Mouse (Mus musculus): ENCODE measurements around the gene Prr5. TPM values are rescaled to one million over a fixed set of nuclear protein-coding genes. Genes with fewer than 3 reads are reported as not detected.

Gene Prr5
- polyA plus RNA-seq, 2 experiments from 2014 or later, result not detected

DNA sequence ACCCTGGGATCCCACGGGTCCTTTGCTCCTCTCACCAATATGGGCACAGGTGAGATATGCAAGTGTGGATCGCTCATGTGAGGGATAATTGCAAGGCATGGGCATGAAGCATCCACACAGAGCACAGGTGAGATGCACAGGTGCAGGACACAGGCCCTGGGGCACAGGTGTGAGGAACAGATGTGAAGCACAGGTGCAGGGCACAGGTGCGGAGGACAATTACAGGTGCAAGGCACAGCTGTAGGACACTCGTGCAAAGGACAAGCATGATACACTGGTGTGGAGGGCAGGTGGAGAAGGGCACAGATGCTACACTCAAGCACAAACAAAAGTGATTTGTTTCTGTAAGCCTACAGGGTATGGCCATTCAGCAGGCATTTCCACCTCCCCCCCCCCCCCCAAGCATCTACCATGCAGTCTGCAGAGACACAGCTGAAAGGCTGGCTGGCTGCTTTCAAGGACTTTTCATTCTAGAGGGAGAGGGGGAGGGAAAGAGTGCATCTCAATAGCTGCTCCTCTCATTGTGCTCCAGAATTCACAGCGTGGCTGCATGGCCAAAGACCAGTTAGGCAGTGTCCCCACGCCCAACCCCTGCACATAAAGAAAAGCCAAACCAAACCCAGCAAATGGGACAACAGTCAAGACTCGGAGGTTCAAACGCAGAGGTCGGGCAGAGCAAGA is 11.9 kb upstream of the Prr5 start:
- no peak for ATAC-seq

DNA sequence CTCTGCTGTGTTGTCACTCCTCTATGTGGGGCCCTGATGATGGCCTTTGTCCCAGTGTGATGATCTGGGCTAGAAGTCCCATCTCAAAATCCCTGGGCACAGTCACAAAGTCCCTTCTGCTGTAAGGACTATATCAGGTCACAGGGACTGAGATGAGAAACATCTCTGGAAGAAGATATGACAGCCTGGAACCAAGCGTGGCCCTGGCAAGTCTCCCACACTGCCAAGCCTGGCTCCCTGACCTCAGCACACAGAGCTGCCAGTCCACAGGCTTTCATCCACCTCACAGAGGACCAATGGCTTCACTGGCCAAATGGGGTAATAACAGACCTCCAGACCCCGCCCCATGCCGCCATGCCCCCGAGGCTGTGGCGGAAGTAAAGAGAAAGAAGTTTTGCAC is 10.8 kb upstream of the Prr5 start:
- no peak for ATAC-seq

DNA sequence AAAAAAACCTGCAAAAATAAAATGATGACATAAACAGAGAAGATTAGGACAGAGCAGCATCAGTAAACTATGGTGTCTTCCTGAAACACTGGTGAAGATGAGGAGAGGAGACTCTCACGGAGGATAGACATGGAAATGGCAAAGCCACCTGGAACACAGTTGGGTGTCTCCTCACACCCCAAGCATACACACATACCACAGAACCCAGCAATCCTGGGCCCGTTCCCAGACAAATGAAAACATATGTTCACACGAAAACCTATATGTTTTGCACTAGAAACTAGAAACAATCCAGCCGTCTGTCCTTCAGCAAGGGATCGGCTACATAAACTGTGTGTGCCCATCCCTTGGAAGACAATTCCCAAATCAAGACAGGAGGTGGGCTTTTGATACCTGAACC is 9.6 kb upstream of the Prr5 start:
- no peak for ATAC-seq

DNA sequence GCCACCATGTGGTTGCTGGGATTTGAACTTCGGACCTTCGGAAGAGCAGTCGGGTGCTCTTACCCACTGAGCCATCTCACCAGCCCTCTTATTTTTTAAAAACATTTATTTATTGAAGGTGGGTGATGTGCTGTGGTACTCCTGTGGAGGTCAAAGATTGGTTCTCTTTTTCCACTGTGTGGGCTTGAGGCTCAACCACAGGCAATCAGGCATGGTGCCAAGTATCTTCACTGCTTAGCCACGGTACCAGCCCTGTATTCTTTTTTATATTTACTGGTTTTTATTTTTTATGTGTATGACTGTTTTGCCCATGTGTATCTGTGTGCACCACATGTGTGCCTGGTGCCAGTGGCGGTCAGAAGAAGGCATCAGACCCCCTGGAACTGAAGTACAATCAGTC is 8.1 kb upstream of the Prr5 start:
- no peak for ATAC-seq

DNA sequence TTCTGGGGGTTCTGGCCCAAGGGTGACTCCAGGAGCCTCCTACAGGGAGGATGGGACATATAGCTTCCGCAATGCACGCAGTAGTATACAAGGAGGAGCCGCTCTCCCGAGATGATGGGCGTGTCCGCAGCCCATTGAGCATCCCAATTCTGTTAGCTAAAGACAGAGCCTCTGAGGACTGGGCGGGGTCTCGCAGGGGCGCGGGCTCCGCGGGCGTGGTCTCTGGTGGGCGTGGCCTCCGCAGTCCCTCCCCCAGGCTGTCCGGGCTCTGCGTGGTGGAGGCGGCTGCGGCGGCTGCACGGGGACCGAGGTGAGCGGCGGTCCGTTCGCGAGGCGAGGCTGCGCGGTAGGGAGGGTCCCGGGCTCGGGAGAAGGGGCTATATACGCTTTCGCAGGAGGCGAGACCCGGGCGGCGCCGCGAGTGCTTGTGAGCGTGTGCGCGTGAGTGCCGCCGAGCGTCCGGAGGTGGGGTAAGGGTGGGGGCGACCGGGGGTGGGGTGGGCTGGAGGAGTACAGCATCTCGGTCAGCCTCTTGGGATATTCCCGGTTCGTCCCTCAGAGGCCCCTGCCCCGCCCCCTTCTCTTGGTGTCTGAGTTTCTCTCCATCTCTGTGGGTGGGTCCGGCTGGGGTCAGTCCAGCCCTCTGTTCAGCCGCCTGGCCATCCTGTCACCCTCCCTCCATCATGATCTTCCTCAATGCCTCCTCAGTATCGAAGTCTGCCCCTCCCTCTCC is 6.3 kb upstream of the Prr5 start:
- ATAC-seq, result no peak

DNA sequence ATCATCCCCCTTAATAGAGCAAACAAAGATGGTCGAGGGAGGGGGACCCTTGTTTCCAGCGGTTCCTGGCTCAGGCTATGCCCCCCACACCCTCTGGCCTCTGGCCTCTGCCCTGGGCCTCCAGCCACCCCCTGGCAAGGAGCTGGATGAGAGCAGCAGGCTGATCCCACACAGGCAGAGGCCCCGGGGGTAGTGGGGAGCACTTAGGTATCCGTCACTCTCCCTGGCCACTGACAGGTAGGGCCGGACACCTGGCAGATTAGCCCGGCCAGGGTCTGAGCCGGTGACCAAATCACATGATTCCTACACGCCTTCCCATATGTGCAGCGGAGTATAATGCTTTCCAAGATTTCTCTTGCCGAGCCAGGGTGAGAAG is 5.7 kb upstream of the Prr5 start:
- ATAC-seq, result no peak

DNA sequence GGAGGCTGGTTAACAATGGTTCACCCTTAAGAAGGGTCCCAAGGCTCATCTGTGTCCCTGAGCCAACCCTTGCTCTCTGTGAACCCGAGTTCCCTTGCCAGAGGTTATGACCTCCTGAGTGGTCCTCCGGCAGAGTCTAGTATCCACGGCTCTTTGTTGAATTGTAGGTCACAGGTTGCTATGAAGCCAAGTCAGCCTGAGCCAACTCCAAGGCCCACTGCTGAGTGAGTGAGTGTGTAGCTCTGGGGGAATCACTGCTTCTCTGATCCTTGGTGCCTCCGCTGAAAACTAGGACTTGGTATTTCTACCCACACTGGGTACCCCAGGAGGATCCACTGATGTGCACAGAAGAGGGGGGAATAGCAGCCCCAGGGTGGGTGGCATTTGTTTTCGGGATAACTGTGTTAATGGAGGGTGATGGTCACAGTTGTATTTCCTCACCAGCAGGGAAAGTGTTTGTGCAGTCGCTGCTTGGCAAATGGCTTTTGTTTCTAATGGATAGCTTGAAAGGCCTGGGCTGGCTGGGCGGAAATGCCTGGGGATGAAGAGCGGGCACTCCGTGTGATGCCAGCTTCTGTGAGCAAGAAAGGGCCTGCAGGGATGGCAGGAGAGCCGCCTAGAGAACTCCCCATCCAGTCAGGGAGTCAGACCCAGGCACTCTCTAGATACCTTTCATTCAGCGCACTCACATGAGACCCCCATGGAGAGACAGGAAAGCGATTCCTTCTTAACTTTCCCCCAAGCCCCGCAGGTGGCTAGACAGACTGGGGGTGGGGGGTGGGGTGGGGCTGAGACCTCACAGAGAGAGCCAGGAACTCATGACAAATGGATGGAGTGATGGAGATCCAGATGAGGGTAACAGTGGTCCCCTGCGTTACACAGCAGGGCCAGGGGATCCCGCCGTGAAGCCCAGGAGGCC is 4.6 kb upstream of the Prr5 start:
- no peak for ATAC-seq

DNA sequence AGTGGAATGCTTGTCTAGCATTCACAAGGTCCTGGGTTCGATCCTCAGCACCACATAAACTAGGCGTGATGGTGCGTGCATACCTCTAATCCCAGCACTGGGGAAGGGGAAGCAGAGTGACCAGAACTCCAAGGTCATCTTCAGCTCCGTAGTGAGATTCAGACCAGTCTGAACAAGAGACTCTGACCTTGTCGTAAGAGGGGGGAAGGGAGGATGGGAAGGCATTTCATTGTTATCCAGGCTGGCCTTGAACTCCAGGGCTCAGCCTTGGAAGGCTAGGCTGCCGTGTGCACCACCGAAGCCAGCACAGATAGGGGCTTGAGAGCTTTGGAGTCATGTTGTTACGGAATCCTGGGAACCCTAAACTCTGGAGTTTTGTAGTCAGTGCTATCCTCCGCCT is 3.8 kb upstream of the Prr5 start:
- no peak for ATAC-seq

DNA sequence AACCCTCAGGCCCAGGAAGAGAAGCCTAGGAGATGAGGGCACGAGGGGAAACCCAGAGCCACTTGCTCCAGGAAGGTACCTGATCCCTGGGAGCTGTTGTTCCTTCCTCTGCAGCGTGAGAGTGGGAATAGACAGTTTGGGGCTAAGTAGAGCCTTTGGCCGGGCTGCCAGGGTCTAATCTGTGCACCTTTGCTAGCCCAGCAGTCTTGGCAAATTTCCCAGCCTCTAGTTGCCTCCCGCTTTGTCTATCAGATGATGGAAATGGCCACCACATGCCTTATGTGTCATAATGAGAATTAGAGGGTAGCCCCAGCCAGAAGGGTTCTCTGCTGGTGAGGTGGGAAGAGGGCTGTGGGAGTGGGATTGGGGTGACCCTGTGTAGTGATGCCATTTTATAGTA is 3.4 kb upstream of the Prr5 start:
- no peak for ATAC-seq

DNA sequence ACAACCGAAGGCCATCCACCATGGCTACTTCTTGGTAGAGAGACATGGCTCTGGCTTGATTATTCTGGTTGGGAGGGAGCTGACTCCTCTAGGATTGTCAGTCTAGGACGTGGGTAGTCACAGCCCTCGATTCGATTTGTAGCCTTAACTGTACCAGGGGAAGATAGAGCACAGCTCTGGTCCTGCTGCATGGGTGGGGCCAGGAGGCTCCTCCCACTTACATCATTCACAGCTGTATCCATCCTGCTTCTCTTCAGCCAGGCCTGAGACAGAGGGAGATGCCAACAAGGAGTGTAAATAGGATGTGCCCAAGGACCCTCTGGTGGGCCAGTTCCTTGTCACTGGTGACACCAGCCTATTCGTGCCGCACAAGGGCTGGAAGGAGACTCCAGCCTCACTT is 1.8 kb upstream of the Prr5 start:
- ATAC-seq, result no peak

DNA sequence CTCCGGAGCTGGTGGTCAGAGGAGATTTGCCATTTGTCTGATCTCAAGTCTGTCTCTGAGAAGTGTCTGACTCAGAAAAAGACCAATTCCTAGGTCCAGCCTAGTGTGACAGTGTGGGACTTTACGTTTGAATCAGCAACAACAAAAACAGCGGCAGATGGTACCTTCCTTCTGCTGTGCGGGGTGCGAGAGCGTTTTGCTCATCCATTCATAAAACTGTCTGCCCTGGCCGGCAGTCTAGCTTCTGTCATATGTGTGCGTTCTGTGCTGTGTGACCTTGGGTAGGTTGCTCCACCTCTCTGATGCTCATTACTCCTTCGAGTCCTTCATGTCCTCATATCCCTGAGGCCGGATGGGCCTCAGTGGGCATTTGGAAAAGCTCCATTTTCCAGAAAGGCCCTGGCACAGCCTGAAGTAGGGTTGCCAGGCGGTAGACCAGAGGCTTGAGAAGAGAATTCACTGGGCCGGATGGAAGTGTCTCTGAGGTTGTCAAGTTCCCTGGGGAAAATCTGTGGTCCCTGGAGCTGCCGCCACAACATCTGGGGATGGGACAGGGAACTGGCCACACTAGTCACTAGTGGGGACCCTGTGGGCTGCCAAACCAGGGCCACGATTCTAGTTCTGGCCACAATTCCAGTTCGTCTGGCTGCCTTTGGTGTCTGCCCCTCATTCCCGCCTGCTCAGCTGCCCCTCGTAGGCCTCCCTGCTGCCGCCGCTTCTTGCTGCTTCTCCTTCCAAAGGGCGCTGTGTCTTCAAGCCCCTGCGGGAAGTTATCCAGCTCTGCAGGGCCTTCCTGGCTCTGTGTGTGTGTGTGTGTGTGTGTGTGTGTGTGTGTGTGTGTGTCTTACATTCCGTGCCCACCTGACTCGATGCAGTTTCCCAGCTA is 594 bp downstream of the Prr5 start:
- ATAC-seq, result no peak

DNA sequence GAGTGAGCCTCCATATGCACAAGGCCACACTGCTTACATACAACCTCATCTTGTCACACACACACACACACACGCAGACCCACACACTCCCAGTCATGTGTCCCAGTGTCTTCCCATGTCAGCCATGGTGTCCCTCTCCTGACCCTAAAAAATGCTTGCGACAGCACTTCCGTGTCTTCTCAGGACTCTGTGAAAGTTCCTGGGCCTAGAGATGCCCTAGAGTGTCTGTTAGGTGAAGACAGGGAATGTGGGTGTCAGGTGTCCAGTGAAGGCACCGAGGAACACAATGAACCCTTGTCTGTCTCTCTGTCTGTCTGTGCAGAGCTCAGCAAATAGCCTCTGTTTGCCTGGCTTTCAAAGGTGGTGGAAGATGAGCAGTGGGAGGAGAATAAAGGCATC is 1.2 kb downstream of the Prr5 start:
- ATAC-seq, result no peak

DNA sequence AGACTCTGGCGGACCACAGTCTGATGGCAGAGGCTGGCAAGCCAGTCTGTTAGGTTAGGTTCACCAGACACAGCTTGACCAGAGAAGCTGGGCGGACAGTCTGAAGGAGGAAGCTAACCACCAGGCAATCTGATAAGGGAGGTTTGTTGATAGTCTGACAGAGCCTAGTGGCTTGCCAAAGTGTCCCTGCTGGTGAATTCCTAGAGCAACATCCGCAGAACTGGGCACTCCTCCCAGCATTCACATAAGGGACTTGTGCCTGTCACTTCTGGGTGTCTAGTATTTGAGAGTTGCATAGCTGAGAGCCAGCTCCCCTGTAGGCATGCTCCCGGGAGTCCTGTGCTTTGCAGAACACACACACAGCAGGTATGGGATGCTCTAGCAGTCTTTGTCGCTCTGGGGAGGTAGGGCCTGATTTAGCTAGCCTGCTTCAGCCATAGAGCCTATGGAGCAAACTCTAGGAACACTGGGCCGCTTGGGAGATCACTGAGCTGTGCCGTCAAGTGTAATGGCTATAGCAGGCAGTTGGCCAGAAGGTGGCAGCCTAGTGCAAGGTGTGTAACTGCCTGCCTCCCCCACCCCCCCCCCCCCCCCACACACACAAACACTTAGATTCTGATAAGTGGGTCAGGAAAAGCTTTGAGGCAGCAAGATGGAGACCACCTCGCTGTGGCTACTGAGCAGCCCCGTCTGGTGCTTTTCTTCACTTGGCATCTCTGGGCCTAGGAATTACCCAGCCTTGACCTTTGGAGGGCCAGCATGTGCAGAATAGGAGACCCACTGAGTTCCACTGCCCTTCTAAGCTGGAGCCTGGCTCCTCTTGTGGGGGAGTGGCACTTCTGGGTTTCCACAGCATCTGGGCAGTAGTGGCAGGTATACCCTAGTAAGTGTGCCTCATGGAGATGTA is 2.2 kb downstream of the Prr5 start:
- no peak for ATAC-seq

DNA sequence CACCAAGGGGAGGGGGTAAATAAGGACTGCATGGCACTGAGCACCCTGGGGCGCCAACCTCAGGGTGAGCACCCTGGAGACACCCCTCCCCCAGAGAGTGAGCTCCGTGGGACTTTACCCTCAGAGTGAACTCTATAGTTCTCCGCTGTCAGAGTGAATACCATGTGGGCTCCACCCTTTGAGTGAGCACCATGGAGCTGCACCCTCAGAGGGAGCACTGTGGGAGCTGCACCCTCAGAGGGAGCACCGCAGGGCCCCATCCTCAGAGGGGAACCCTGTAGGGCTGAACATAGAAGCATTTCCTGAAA is 2.8 kb downstream of the Prr5 start:
- no peak for ATAC-seq

DNA sequence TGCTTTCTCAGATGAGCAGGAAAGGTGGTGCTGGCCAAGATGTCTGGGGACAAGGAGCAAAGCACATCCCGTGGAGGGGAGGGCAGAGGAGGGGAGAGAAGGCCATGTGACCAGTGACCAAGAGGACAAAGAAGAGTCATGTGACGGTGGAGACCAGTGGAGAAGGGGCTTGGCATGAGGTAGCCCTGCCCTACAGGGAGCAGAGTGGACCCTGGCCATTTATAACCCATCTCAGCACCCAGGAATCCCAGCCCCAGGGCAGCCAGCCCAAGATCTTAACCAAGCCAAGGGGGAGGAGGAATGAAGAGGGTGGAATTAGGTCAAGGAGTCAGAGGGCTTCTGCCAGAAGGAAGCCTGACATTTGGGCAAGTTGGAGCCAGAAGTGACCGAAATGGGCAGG is 3.2 kb downstream of the Prr5 start:
- no peak for ATAC-seq

DNA sequence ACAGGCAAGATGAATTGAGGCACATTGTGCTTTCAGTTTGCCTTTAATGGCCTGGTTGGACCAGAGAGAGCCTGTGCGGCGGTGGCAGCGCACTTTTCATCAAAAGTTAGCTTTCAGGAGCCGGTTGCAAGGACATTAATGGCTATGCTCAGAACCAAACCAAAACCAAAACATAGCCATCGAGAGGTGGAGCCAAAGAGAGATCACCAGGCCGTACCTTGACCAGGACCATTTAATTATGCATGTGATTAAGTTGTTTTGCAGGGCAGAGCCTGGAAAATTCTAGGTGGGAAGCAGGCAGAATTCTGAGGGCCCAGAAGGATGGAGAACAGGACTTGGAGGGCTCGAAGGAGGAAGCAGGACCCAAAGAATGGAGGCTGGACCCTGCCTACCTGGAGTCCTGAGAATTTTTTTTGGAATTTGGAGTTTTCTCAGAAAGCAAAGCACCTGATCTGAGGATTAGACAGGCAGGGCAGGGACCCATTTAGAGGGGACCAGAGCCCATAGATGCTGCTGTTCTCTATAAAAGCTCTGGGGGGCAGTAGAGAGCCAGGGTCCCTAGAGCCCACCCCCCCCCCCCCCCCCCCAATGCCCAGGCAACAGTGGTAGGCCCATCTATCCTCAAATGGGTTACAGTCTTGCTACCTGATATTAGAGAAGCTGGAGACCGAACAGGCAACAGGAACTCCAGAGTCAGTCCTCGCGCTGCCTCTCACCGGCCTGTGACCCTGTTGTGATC is 5.1 kb downstream of the Prr5 start:
- ATAC-seq, result no peak

DNA sequence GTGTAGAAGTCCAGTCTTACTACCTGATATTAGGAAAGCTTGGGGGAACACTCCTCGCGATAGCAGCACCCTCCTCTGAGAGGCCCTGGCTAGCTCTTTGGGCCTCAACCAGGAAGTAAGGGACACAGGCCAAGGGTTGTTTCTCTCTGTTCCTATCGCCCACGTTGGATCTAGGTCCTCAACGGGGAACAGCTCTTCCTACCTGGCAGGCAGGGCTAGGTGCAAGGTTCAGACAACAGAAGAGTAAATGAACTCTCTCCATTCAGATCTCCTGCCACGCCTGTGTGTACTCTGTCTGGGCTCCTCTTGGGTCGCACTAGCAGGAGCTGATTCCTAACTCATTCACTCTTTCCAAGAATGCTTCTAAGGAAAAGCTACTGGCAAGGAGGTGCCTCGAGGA is 5.9 kb downstream of the Prr5 start:
- ATAC-seq, result no peak

DNA sequence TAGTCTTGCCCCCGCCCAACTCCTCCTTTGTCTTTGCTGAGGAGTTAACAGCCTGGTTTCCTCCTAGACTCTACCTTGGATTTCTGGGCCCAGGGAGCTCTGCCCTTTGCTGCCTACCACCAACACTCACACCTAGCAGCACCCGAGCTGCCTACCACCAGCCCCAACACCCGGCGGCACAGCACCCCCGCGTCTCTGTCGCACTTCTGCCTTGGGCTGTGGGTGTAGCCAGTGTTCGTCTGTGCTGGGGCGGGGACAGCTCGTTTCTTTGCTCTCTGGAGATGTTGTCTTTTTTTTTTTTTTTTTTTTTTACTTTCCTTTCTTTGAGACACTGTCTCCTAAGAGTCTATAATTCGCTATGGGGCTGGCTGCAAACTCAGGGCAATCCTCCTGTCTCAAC is 8.5 kb downstream of the Prr5 start:
- ATAC-seq, result no peak

DNA sequence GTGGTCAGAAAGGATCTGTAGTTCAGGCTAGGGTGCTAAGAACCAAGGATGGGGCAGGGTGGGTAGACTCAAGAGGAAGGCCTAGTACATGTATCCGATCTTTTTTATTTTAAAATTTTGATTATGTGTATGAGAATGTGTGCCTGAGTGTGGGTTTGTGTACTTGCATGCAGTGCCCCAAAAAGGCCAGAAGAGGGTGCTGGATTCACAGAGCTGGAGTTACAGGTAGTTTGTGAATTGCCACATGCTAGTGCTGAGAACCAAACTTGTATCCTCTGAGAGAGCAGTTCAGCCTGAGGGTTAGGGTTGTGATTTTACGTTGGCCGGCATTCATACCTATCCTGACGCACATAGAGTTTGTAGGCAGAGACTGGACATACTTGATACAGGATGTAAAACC is 9.7 kb downstream of the Prr5 start:
- ATAC-seq, result no peak

DNA sequence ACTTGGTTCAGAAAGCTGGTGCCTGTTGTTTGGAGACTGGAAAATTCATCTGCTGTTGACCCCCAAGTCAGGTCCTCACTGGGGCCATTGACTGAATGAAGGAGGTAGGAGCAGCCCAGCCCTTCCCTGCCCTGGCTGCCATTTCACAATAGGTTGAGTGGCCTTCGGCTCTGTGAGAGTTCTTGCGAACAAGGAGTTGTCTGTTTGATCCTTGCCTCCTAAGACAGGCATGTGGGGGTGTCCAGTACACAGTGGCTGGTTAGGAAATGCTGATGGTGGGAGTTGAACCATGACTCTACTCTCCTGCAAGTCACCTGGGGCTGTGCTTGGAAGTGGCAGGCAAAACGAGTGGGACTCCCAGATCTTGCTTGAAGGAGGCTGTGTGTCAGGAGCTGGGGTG is 10.4 kb downstream of the Prr5 start:
- ATAC-seq, result no peak
